Mouse (Mus musculus): ENCODE data around the gene Olfr284. TPM values are rescaled to one million over a fixed set of nuclear protein-coding genes. Genes with fewer than 3 reads are reported as not detected.

Olfr284 gene
- total RNA-seq (2021), result not detected

DNA sequence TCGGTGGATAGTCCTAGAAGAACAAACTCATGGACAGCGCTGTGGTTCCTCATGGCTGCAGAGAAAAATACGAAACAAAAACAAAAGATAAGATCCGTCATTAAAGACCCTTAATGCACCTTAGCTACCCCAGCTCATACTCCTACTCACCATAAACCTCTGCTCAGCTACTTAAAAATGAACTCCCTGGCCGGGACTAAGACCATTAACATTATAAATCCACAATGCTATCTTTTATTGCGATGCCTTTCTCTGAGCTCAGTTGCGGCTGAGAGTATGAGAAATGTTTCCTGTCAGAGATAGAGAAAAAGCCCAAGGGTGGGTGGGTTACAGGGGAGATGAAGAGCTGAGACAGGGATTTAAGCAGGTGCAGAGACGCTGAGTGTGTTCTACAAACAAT lies at the start of gene Olfr284:
TSS of gene Olfr284 (minus strand) at position 101 of the 400 bp plus-strand sequence.
- DNase-seq, result no peak

- DNase-seq, result peak; percentile 37 to 53
Measured at GRCm38 (mm10) chr15:98389796-98390195, 49.0 kb upstream of the Olfr284 start.

DNA sequence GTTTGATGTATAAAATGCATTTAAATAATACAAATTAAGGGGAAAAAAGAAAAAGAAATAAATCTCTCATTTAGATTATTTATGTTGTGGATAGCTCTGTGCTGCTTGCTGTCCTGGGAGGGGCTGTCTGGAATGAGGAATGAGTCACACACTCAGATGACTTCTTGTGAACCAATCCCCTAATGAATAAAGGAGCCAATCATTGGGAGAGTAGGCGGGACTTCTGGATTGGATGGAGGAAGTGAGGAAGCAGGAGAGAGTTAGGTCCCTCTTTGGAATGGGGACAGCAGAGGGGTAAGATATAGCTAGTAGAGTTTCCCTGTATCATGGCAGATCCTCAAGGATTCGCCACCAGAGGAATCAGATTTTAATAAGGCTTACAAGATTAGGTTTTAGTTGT lies 46.8 kb upstream of the Olfr284 start:
- no peak for DNase-seq

- DNase-seq, result no peak
Measured at GRCm38 (mm10) chr15:98380846-98381245, 40.1 kb upstream of the Olfr284 start, which contains the start of gene Olfr283. Gene Olfr283, minus strand, starts transcription at chr15:98380946.

DNA sequence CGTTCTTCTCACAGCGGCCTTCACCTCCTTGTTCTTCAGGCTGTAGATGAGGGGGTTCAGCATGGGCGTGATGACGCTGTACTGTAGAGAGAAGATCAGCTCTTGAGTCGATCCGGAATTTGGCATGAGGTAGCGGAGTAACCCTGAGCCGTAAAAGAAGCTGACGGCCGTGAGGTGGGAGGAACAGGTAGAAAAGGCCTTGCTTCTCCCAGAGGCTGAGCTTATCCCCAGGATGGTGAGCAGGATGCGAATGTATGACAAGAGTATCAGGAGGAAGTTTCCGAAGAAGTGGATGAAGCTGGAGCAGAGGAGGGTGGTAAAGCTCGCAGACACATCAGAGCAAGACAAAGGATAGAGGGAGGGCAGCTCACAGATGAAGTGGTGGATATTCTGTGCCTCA lies 37.4 kb upstream of the Olfr284 start:
- DNase-seq, result no peak

- DNase-seq, result no peak
Measured at GRCm38 (mm10) chr15:98317177-98317724, 23.5 kb downstream of the Olfr284 start, which contains the start of gene Olfr285. Gene Olfr285, minus strand, starts transcription at chr15:98317353.

DNA sequence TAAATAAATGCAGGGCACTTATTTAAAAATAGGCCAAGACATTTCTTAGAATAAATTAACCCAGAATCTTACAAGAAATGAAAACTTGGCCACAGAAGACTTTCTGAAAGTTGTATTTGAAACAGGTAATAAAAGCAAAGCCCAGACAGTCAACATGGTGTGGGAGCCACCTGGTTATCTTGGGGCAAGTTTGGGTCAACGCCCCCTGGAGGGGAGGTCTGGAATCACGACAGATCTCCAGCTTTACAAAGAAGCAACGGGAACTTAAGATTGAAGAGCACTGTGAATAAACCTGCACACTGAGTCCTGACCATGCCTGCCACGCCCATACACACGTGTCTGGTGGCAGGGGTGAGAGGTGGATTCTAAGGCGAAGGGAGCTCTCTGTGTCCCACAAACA lies 25.1 kb downstream of the Olfr284 start:
- DNase-seq, result no peak

GRCm38 (mm10) chr15:98295628-98296551 lies 44.9 kb downstream of the Olfr284 start, which contains the start of gene Zfp641:
Gene Zfp641, minus strand, starts transcription at chr15:98296161.
- peak; percentile 28 to 36 for DNase-seq

- no peak for DNase-seq
Measured at GRCm38 (mm10) chr15:98293651-98294050, 47.1 kb downstream of the Olfr284 start.

Other genes with a start within 250 kb of the Olfr284 start
- gene Pfkm, start 248.4 kb downstream of the Olfr284 start, total RNA-seq (2021), result 100 to 1,000 TPM; 305 to 384 TPM
- 10 to 100 TPM; 12.3 to 14.2 TPM for gene Senp1, start 247.2 kb downstream of the Olfr284 start, total RNA-seq (2021)
- 10 to 100 TPM; 46.6 to 52.1 TPM for gene Asb8, start 175.4 kb downstream of the Olfr284 start, total RNA-seq (2021)
- gene Ccdc184, start 173.8 kb downstream of the Olfr284 start, total RNA-seq (2021), result 10 to 100 TPM; 11.1 to 11.6 TPM
- gene Olfr288, start 145.4 kb downstream of the Olfr284 start, total RNA-seq (2021), result under 1 TPM; 0.18 to 0.40 TPM
- not detected for gene Gm44579, start 120.0 kb downstream of the Olfr284 start, total RNA-seq (2021)
- 1 to 10 TPM; 3.9 to 4.2 TPM for gene Olfr287, start 119.9 kb downstream of the Olfr284 start, total RNA-seq (2021)
- not detected for gene Olfr286, start 106.5 kb downstream of the Olfr284 start, total RNA-seq (2021)
- gene H1fnt, start 83.7 kb downstream of the Olfr284 start, total RNA-seq (2021), result not detected
- 1 to 10 TPM; 6.1 to 6.3 TPM for gene Zfp641, start 44.8 kb downstream of the Olfr284 start, total RNA-seq (2021)
- not detected for gene Olfr285, start 23.6 kb downstream of the Olfr284 start, total RNA-seq (2021)
- gene Olfr283, start 40.0 kb upstream of the Olfr284 start, total RNA-seq (2021), result not detected
- gene Olfr282, start 90.2 kb upstream of the Olfr284 start, total RNA-seq (2021), result not detected
- not detected for gene Olfr281, start 111.6 kb upstream of the Olfr284 start, total RNA-seq (2021)
- gene OR5BS1P, start 128.9 kb upstream of the Olfr284 start, total RNA-seq (2021), result not detected
- not detected for gene Lalba, start 141.7 kb upstream of the Olfr284 start, total RNA-seq (2021)
- gene Olfr279, start 151.4 kb upstream of the Olfr284 start, total RNA-seq (2021), result not detected
- gene Kansl2, start 193.3 kb upstream of the Olfr284 start, total RNA-seq (2021), result 10 to 100 TPM; 62.6 to 64.2 TPM
- gene Ccnt1, start 229.9 kb upstream of the Olfr284 start, total RNA-seq (2021), result 10 to 100 TPM; 37.5 to 49.6 TPM
- not detected for gene 4930415O20Rik, start 230.0 kb upstream of the Olfr284 start, total RNA-seq (2021)

Data from layer of hippocampus, postnatal 36 days (tissue).